Comparison of ENCODE assay signal across 20 mouse cellular contexts in the genomic region with DNA sequence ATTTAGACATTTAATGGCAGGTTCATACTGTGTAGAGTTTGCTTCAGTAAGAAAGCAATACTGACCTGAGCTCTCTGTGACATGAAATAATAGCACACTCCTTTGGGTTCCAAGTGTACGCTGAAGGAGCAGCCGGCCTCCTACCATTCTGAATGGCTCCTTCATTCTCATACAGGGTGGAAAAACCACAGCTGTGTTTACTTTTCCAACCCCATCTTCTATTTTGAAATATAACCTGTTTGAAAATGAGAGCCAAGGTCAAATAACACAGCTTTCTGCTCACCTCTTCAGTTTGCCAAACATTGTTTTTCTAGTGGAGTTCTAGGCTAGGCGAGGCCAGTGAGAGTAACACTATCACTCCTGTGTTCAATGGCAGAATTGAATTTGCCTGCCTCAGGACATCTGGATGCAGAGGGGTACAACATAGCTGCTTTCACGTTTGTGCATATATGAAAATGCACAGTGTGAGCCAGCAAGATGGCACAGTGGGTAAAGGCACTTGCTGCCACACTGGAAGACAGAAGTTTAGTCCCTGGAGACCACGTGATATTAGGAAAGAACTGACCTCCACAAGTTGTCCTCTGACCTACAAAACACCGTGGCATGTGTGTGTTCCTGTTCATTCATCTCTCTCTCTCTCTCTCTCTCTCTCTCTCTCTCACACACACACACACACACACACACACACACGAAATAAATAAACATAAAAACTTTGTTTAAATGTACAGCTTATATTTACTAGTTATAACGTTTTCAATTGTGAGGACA.
DNase-seq lines count a peak whose midpoint lies in the region; ATAC-seq and TF ChIP-seq lines count a peak whose summit lies in the region.
"Had no signal": no experiment of that assay in that cellular context is flagged by ENCODE, and none has a peak within 500 bp of the region (broad histone marks: within the 10 kb centered on the region; RNA-seq: fewer than 3 reads in every experiment).

No protein-coding gene starts in this region.

- H3K9ac ChIP-seq in kidney, embryonic 16.5 days (replicated peaks; ENCODE audit: low read length), result no peak overlapping the region
- H3K9ac ChIP-seq in lung, embryonic 16.5 days (ENCODE audit: low read length), result no peak overlapping the region
- H3K9ac ChIP-seq in lung, postnatal 0 days (replicated peaks; ENCODE audit: low read depth), result no peak overlapping the region
- H3K9ac ChIP-seq: forebrain, embryonic 12.5 days; heart, embryonic 13.5 days had no signal

- peak; percentile 60 for ATAC-seq in kidney, embryonic 16.5 days (ENCODE audit: low FRiP score, low TSS enrichment)
- peak; percentile 82 for ATAC-seq in lung, embryonic 16.5 days (ENCODE audit: low read depth)
- peak; percentile 62 for ATAC-seq in lung, postnatal 0 days
- ATAC-seq: CD4-positive, CD25-positive, alpha-beta regulatory T cell, adult 4 months; hindbrain, postnatal 0 days had no signal

- TF ChIP-seq CTCF in lung, adult 2 months (IDR thresholded peaks at IDR 0.05; ENCODE audit: insufficient read depth, low read length), result no peak
- no peak for TF ChIP-seq CTCF in lung, postnatal 0 days (IDR thresholded peaks at IDR 0.05)
- TF ChIP-seq CTCF in cerebellum, adult 2 months (IDR thresholded peaks at IDR 0.05; ENCODE audit: borderline replicate concordance, insufficient read depth, low read depth, low read length), result no peak

- WGBS in kidney, embryonic 16.5 days, result 38% methylated on average over 8 of the region's 8 CpGs
- WGBS in lung, embryonic 16.5 days, result 43% methylated on average over 8 of the region's 8 CpGs
- 57% methylated on average over 8 of the region's 8 CpGs for WGBS in lung, adult 2 months
- WGBS in lung, postnatal 0 days, result 43% methylated on average over 8 of the region's 8 CpGs
- 87% methylated on average over 8 of the region's 8 CpGs for WGBS in cerebellum, adult 2 months

- no peak for DNase-seq in kidney, adult 18-20 months
- no peak for DNase-seq in lung, adult 2 months
- DNase-seq in lung, postnatal 0 days (ENCODE audit: low spot score), result peak; percentile 46
- no peak for DNase-seq in cerebellum, adult 2 months
- DNase-seq in adrenal gland, postnatal 25 days, result no peak
- DNase-seq: adrenal gland, adult 2 months; cerebellum, adult 9-10 months; heart, postnatal 4 days; kidney, postnatal 14 days; layer of hippocampus, adult 9-11 months; left cerebral cortex, postnatal 4 days; right cerebral cortex, postnatal 14 days; thymus, adult 18-20 months had no signal

- H3K9me3 ChIP-seq in kidney, embryonic 16.5 days (ENCODE audit: low read length), result no peaks in the 10 kb centered on the region
- no peaks in the 10 kb centered on the region for H3K9me3 ChIP-seq in lung, embryonic 16.5 days (ENCODE audit: control insufficient read depth, low read length)
- no peaks in the 10 kb centered on the region for H3K9me3 ChIP-seq in lung, postnatal 0 days (ENCODE audit: low read length)
- H3K9me3 ChIP-seq: forebrain, embryonic 12.5 days; heart, embryonic 13.5 days; megakaryocyte, embryonic 14.5 days had no signal

- H3K4me1 ChIP-seq in kidney, embryonic 16.5 days (ENCODE audit: insufficient read depth, low read length), result peaks cover 7% of the 10 kb centered on the region; the same call in 1 of the 2 replicates
- peaks cover 2% of the 10 kb centered on the region for H3K4me1 ChIP-seq in lung, embryonic 16.5 days (replicated peaks; ENCODE audit: control insufficient read depth, insufficient read depth, low read length)
- H3K4me1 ChIP-seq in lung, adult 2 months (ENCODE audit: control insufficient read depth, insufficient read depth, low read length), result peaks cover 4% of the 10 kb centered on the region; the same call in 1 of the 2 replicates
- no peaks in the 10 kb centered on the region for H3K4me1 ChIP-seq in lung, postnatal 0 days (ENCODE audit: insufficient read depth, low read depth, low read length)
- peaks cover 3% of the 10 kb centered on the region for H3K4me1 ChIP-seq in cerebellum, adult 2 months (ENCODE audit: control insufficient read depth, insufficient read depth, low read length)

- TF ChIP-seq POLR2A in lung, adult 2 months (IDR thresholded peaks at IDR 0.05; ENCODE audit: borderline replicate concordance, extremely low read depth, low read depth, low read length), result no peak
- TF ChIP-seq POLR2A in cerebellum, adult 2 months (IDR thresholded peaks at IDR 0.05; ENCODE audit: borderline replicate concordance, insufficient read depth, low read length), result no peak

- H3K36me3 ChIP-seq in kidney, embryonic 16.5 days (ENCODE audit: insufficient read depth, low read length), result no peaks in the 10 kb centered on the region
- no peaks in the 10 kb centered on the region for H3K36me3 ChIP-seq in lung, embryonic 16.5 days (ENCODE audit: control insufficient read depth, insufficient read depth, low read length)
- H3K36me3 ChIP-seq in lung, postnatal 0 days (ENCODE audit: insufficient read depth, low read length), result no peaks in the 10 kb centered on the region
- H3K36me3 ChIP-seq: forebrain, embryonic 12.5 days; heart, embryonic 13.5 days had no signal

- no peaks in the 10 kb centered on the region for H3K27me3 ChIP-seq in kidney, embryonic 16.5 days (ENCODE audit: insufficient read depth, low read length)
- H3K27me3 ChIP-seq in lung, embryonic 16.5 days (ENCODE audit: control insufficient read depth, insufficient read depth, low read depth, low read length), result no peaks in the 10 kb centered on the region
- H3K27me3 ChIP-seq in lung, postnatal 0 days (replicated peaks; ENCODE audit: insufficient read depth, low read length), result no peaks in the 10 kb centered on the region
- no peaks in the 10 kb centered on the region for H3K27me3 ChIP-seq in cerebellum, adult 2 months (ENCODE audit: control insufficient read depth, insufficient read depth, low read length)
- H3K27me3 ChIP-seq: forebrain, embryonic 12.5 days; heart, embryonic 13.5 days; megakaryocyte, embryonic 14.5 days had no signal

- H3K4me2 ChIP-seq in kidney, embryonic 16.5 days (replicated peaks; ENCODE audit: low read depth, low read length), result no peak overlapping the region
- no peak overlapping the region for H3K4me2 ChIP-seq in lung, embryonic 16.5 days (ENCODE audit: low read depth, low read length)
- no peak overlapping the region for H3K4me2 ChIP-seq in lung, postnatal 0 days (replicated peaks; ENCODE audit: low read depth, low read length)
- H3K4me2 ChIP-seq: forebrain, embryonic 12.5 days; heart, embryonic 13.5 days had no signal

- H3K4me3 ChIP-seq in kidney, embryonic 16.5 days (ENCODE audit: low read length), result no peak overlapping the region
- H3K4me3 ChIP-seq in lung, embryonic 16.5 days (ENCODE audit: low read length), result no peak overlapping the region
- H3K4me3 ChIP-seq in lung, adult 2 months (replicated peaks; ENCODE audit: extremely low read depth, low read depth, low read length), result no peak overlapping the region
- no peak overlapping the region for H3K4me3 ChIP-seq in lung, postnatal 0 days (ENCODE audit: low read depth, low read length)
- no peak overlapping the region for H3K4me3 ChIP-seq in cerebellum, adult 2 months (replicated peaks; ENCODE audit: insufficient read depth, low read depth, low read length)
- H3K4me3 ChIP-seq: forebrain, embryonic 12.5 days; heart, embryonic 13.5 days; megakaryocyte, embryonic 14.5 days had no signal

- no peak; the same call in 1 of the 2 replicates for TF ChIP-seq EP300 in lung, postnatal 0 days (IDR thresholded peaks at IDR 0.05)

- H3K27ac ChIP-seq in kidney, embryonic 16.5 days (ENCODE audit: low read length), result no peak overlapping the region
- H3K27ac ChIP-seq in lung, embryonic 16.5 days (ENCODE audit: low read length), result peak overlapping the region; percentile 37
- H3K27ac ChIP-seq in lung, postnatal 0 days (ENCODE audit: low read length), result no peak overlapping the region
- no peak overlapping the region for H3K27ac ChIP-seq in cerebellum, adult 2 months (ENCODE audit: insufficient read depth, low read length)
- H3K27ac ChIP-seq: forebrain, embryonic 12.5 days; heart, embryonic 13.5 days; hindbrain, postnatal 0 days had no signal
